Mouse (Mus musculus) brain, embryonic 14.5 days (tissue): ENCODE data around the gene Hist1h2ac. TPM values are rescaled to one million over a fixed set of nuclear protein-coding genes. Genes with fewer than 3 reads are reported as not detected.
"Not testable (repeated sequence)": the region's sequence is repeated elsewhere in the genome, so short reads cannot be mapped to it uniquely, and the experiment has no call there.

Experiments used
- DNase-seq: peaks from one replicate; pipeline ENCODE4 v3.0.0-alpha.2; 2011; ENCODE audit warnings: low read depth
- CTCF ChIP-seq: fragments of 200-500 bp; IDR thresholded peaks from 2 replicates; pipeline ENCODE4 v1.5.1; 2012; ENCODE audit warnings: inconsistent platforms, mild to moderate bottlenecking, moderate library complexity, borderline replicate concordance; ENCODE audit not compliant: insufficient read depth, insufficient read length; ENCODE audit errors: extremely low read depth
- POLR2A ChIP-seq: fragments of 200-500 bp; IDR thresholded peaks from 2 replicates; pipeline ENCODE4 v1.6.1; 2012; ENCODE audit warnings: mild to moderate bottlenecking, inconsistent platforms, borderline replicate concordance; ENCODE audit not compliant: poor library complexity, insufficient read depth, insufficient read length, severe bottlenecking; ENCODE audit errors: extremely low read depth
- polyA plus RNA-seq: library from polyadenylated mRNA; depleted of rRNA; stranded (reverse); fragments of >200 nt; gene quantifications from 2 replicates; pipeline ENCODE4 v1.2.3, GENCODE M21; 2012

Gene Hist1h2ac
- polyA plus RNA-seq, 1 experiment: 1.8 TPM

- TF ChIP-seq POLR2A (no peak), CTCF (no peak)
- peak; percentile 51 for DNase-seq
Observed at GRCm38 (mm10) chr13:23710374-23711089, 26.8 kb upstream of the Hist1h2ac start, which contains the start of gene Hfe. Hfe (minus strand) TSS chr13:23710854.

- no peak for TF ChIP-seq POLR2A
- TF ChIP-seq CTCF: no peak
- peak; percentile 35 for DNase-seq
Observed at GRCm38 (mm10) chr13:23709714-23710373, 26.1 kb upstream of the Hist1h2ac start.

- no peak for TF ChIP-seq CTCF
- TF ChIP-seq POLR2A: no peak
- no peak for DNase-seq
Observed at GRCm38 (mm10) chr13:23708654-23709053, 24.9 kb upstream of the Hist1h2ac start.

GRCm38 (mm10) chr13:23708041-23708440, 24.3 kb upstream of the Hist1h2ac start:
- DNase-seq: no peak
- TF ChIP-seq POLR2A: no peak

GRCm38 (mm10) chr13:23706771-23707170, 23.0 kb upstream of the Hist1h2ac start:
- DNase-seq: no peak

GRCm38 (mm10) chr13:23705751-23706356, 22.1 kb upstream of the Hist1h2ac start:
- TF ChIP-seq POLR2A (no peak), CTCF (no peak)
- DNase-seq: no peak

More at GRCm38 (mm10) chr13:23706771-23707170, 23.0 kb upstream of the Hist1h2ac start:
- TF ChIP-seq CTCF (no peak), POLR2A (no peak)

GRCm38 (mm10) chr13:23702801-23703200, 19.1 kb upstream of the Hist1h2ac start:
- not testable (repeated sequence) for DNase-seq

- TF ChIP-seq POLR2A (no peak), CTCF (no peak)
- DNase-seq: no peak
Observed at GRCm38 (mm10) chr13:23702220-23702619, 18.5 kb upstream of the Hist1h2ac start.

GRCm38 (mm10) chr13:23700786-23701520, 17.2 kb upstream of the Hist1h2ac start:
- TF ChIP-seq POLR2A (no peak), CTCF (peak; percentile 76; the same call in 1 of the 2 replicates)
- DNase-seq: peak; percentile 82

- TF ChIP-seq CTCF: no peak
- no peak for TF ChIP-seq POLR2A
- DNase-seq: no peak
Observed at GRCm38 (mm10) chr13:23699767-23700166, 16.0 kb upstream of the Hist1h2ac start.

GRCm38 (mm10) chr13:23698996-23699395, 15.2 kb upstream of the Hist1h2ac start:
- TF ChIP-seq POLR2A: no peak
- TF ChIP-seq CTCF: no peak
- DNase-seq: no peak
